In the genomic region with DNA sequence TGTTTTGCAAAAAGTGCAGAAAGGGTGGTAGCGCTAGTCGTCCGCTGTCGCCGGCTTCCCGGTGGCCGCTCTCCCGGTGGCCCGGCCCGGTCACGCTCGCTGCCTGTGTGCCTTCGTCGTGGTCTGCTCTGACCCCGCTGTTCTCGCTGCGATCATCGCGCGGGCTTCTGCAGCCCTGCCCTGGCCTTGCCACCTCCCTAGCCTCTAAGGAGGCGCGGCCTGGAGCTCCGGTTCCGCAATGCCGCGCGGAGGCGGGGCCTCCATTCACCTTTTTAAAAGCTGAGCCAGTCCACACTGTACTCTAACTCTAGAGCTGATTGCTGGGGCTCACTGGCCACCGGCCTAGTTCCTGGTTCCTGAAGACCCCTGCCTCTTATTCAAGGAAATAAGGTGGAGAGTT, we compare ENCODE assay signal across 8 mouse cellular contexts. TPM values are rescaled to one million over a fixed set of nuclear protein-coding genes. Genes with fewer than 3 reads are reported as not detected.
DNase-seq lines count a peak whose midpoint lies in the region; ATAC-seq lines count a peak whose summit lies in the region.

No protein-coding gene starts in this region.

- peak overlapping the region; percentile 77 for H3K4me2 ChIP-seq in lung, embryonic 15.5 days

- no peak overlapping the region; the same call in 1 of the 2 replicates for H3K27ac ChIP-seq in lung, embryonic 15.5 days

- H3K4me1 ChIP-seq in lung, embryonic 15.5 days: no peaks in the 10 kb centered on the region

- ATAC-seq in lung, embryonic 15.5 days (ENCODE audit: borderline replicate concordance, extremely low read depth, low FRiP score, low TSS enrichment): peak; percentile 83
- peak; percentile 78 for ATAC-seq in neutrophil, adult 5-6 weeks (ENCODE audit: extremely low read depth, insufficient number of reproducible peaks, low FRiP score, poor library complexity, severe bottlenecking)

- peak; percentile 15 for DNase-seq in right cerebral cortex, postnatal 4 days
- no peak for DNase-seq in right cerebral cortex, adult 2 months (ENCODE audit: low spot score in 2 of 2)
- DNase-seq in embryo, embryonic 11 days: peak; percentile 85
- peak; percentile 68 to 70 for DNase-seq in heart, adult 18-20 months
- peak; percentile 65 for DNase-seq in kidney, adult 11 months
- DNase-seq in urinary bladder, adult 18-20 months (ENCODE audit: low spot score in 2 of 2): peak; percentile 37 to 66

- peak overlapping the region; percentile 46 for H3K4me3 ChIP-seq in lung, embryonic 15.5 days

- no peaks in the 10 kb centered on the region for H3K27me3 ChIP-seq in lung, embryonic 15.5 days

- H3K36me3 ChIP-seq in lung, embryonic 15.5 days: no peaks in the 10 kb centered on the region

- peak overlapping the region; percentile 45 for H3K9ac ChIP-seq in lung, embryonic 15.5 days

- no peaks in the 10 kb centered on the region for H3K9me3 ChIP-seq in lung, embryonic 15.5 days

- WGBS in lung, embryonic 15.5 days: under 1% methylated on average over 29 of the region's 29 CpGs

RNA-seq across cellular contexts. Expression of a gene that starts 22.2 kb away (rescaled TPM):
- not detected for total RNA-seq in heart, adult 18-20 months (2021)
- polyA plus RNA-seq in lung, embryonic 15.5 days (2015; fragmentation: Nextera tagmentation; extraction: Ambion mirVana): 0.15 and 0.21 TPM in 2 replicates
- not detected in 2 replicates for total RNA-seq in neutrophil, adult 5-6 weeks (2017)

RNA-seq across cellular contexts. Expression of a gene that starts 23.3 kb away (rescaled TPM):
- under 1 TPM; 0.10 to 0.67 TPM for total RNA-seq in heart, adult 18-20 months (2021)
- 14.3 and 16.4 TPM in 2 replicates for polyA plus RNA-seq in lung, embryonic 15.5 days (2015; fragmentation: Nextera tagmentation; extraction: Ambion mirVana)
- total RNA-seq in neutrophil, adult 5-6 weeks (2017): 1.5 and 1.6 TPM in 2 replicates

RNA-seq across cellular contexts. Expression of a gene that starts 47.2 kb away (rescaled TPM):
- total RNA-seq in heart, adult 18-20 months (2021): 10 to 100 TPM; 22.9 to 25.2 TPM
- polyA plus RNA-seq in lung, embryonic 15.5 days (2015; fragmentation: Nextera tagmentation; extraction: Ambion mirVana): 34.8 and 34.9 TPM in 2 replicates
- total RNA-seq in neutrophil, adult 5-6 weeks (2017): 27.7 TPM in 2 replicates

Comparison
In these comparisons a context has a peak if more than half of its experiments do, and no peak if none do; other contexts are left out.
1. DNase-seq: peak in right cerebral cortex, postnatal 4 days (single experiment), embryo, embryonic 11 days (single experiment), heart, adult 18-20 months (2 of 2), kidney, adult 11 months (single experiment) and urinary bladder, adult 18-20 months (2 of 2); none in right cerebral cortex, adult 2 months (0 of 2).